Mouse (Mus musculus) ES-CJ7 (cell line): Measurements from ENCODE around the gene Larp1b.

ENCODE experiments used
- DNase-seq: peaks from one replicate; pipeline ENCODE4 v3.0.0; 2011; ENCODE audit warnings: low read depth, low spot score

The Larp1b gene

GRCm38 (mm10) chr3:41020687-41021086 lies 71.1 kb downstream of the Larp1b start:
- no peak for DNase-seq

- no peak for DNase-seq
These were observed 72.4 kb downstream of the Larp1b start for GRCm38 (mm10) chr3:41021980-41022379.

- DNase-seq, result no peak
These were observed 81.1 kb downstream of the Larp1b start for GRCm38 (mm10) chr3:41030705-41031104.

GRCm38 (mm10) chr3:41031286-41032210 lies 81.9 kb downstream of the Larp1b start:
- DNase-seq, result no peak

DNA sequence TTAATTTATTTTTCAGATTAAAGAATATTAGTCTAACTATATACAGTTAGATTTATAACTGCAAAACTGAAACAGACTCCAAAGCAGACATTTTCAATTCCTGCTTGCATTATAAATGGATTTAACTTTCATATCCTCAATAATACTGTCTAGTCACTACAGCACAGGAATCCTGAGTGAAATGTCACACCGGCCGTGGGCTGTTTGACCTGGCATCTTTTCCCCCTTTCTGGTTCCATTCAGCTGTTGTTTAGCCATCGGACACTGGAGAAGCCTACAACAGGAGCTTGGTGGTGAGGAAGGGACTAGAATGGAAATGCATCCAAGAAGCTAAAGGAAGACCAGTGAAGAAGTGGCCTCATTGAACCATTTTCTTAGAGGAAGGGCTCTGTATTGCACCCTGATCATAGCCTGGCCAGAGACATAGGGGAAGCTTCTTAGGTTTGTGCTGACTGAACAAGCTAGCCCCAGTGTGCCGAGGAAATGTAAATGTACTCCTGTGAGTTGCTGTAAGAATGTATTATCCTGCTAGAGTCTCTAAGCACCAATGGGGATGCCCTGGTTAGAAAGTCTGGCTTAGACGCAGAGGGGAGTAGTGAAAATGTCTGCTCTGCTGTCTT lies 88.8 kb downstream of the Larp1b start:
- DNase-seq, result peak; percentile 48

GRCm38 (mm10) chr3:41041241-41041640 lies 91.6 kb downstream of the Larp1b start:
- no peak for DNase-seq

DNA sequence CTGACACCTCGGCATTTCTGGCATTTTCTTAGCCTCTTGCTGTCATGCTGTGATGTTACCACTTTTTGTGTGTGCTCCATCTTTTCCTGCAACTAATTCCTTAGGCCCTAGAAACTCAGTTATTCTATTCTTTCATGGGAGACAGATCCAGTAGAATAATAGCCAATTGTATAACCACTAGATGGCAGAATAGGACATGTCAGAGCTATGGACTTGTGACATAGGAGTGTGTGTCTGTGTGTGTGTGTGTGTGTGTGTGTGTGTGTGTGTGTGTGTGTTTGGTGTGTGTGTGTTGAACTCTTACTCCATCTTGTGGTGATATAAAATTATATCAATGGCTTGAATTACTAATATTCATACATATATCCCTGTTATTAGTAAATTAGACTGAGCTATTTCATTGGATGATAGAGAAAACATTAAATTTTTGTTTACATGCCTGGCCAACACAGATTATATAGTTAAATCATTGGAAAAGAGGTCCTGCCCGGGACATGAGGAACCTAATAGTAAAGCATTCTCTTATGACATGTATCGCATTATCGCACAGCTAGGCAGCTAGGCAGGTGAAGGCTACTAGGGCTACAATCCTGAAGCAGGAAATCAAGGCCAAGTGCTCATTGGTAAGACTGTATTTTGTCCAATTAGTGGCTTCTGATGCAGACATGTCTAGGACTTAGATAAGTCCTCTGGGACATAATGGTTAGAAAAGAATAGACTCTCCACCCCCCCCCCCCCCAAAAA lies 92.7 kb downstream of the Larp1b start:
- DNase-seq, result peak; percentile 48

DNA sequence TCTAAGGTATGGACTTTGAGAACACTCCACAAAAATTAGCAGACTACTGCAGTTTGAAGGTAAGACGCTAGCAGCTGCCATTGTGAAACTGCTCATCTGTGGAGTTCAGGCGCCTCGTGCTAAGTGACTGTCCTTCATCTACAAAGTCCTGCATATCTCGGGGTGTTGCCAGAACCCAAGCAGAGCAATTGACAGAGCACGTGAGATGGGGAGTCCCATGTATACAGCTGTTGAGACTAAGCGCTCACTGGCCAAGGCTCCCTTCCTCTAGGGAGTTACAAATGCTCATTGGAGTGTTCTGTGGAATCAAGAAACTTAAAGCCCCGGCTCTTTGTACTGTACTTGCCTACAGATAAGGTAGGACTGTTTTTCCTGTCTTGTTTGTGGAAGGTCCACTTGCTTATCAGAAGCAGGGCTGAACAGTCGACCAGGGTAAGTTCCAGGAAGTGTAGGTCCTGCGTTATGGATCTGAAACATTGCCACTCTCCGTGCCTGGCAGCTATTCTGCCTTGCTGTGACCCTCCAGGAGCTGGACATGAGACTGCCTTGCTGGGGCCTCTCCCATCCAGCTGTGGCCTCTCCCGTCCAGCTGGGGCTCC lies 94.2 kb downstream of the Larp1b start:
- DNase-seq, result no peak

DNA sequence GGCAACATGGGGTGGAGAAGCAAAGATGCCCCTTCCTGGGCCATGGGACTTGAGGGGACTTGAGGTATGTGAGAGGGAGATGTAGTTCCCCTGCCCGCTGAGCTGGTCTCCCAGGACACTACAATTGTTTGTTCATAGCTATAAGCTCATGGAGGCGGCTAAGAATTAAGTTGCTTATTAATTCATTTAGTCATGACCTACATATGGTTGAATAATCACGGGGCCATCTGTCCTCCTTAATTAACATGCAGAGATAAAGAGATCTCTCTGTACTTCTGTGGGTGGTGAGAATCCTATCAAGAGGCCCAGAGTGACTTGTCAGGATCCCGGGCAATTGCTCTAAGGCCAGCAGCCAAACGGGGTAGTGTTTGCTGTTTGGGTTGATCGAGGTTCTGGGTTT lies 98.2 kb downstream of the Larp1b start:
- DNase-seq, result no peak

DNA sequence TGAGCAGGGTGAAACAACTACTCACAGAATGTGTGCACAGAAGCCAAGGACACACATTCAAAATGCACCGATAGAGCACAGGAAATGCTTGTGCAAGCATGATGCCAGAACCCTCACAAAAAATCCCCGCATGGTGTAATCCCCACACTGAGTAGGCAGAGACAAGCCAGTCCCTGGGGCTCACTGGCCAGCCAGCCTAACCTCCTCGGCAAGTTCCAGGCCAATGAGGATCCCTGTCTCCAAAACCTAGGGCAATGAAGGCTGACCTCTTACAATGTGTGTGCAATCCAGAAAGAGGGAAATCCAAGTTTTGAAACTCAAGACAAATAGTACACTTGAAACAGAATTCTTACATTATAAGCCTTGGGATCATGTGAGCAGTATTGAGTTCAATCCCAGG lies 103.7 kb downstream of the Larp1b start:
- DNase-seq, result no peak

GRCm38 (mm10) chr3:41058395-41058794 lies 108.8 kb downstream of the Larp1b start:
- no peak for DNase-seq

- DNase-seq, result no peak
These were observed 109.6 kb downstream of the Larp1b start for GRCm38 (mm10) chr3:41059249-41059648.

DNA sequence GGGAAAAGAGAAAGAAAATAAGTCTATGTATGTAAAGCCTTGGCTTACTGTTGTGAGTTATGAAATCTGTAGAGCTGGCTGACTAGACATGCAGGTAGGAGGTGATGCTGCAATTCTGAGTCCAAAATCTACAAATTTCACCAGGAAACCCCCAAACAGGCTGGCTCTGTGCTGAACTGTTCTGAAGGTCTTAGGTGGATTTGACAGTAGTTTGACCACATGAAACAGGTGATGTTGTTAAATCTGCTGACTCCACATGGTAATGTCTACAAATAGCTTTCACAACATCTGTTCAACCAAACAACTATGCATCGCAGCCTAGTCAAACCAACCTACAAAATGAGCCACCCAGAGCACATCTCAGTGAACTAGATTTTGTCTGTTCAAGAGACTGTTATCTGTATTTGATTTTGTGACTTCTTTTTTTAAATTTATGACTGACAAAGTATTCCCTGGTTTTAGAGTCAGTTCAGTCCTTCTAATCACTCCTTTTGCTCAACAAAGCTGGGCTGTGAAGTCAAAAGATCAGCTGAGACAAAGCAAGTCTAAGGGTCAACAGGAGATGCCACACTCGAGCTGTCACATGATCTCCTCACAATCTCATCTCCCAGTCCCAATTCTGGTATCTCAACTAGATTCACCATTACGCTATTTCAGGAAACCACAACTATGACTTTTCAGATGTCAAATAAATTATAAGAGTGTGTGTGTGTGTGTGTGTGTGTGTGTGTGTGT lies 112.4 kb downstream of the Larp1b start:
- no peak for DNase-seq

- no peak for DNase-seq
These were observed 113.1 kb downstream of the Larp1b start for GRCm38 (mm10) chr3:41062758-41063157.

DNA sequence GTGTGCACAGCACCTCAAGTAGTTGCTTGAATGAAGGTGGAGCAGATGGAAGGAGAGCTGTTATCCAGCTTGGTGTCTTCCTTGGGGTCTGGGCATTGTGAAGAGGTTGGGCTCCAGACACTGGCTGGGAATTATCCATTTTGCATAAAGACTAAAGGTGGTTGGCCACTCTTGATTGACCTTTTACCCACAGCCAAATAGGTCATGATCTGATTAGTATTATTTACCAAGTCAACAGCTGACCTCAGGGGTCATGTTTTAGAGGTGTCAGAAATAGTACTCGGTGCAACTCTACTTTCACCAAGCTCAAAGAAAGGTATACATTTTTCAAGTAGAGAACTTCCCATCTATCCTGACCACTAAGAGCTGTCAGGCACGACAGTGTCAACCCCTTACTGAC lies 115.7 kb downstream of the Larp1b start:
- DNase-seq, result no peak

GRCm38 (mm10) chr3:41070519-41070918 lies 120.9 kb downstream of the Larp1b start:
- no peak for DNase-seq

DNA sequence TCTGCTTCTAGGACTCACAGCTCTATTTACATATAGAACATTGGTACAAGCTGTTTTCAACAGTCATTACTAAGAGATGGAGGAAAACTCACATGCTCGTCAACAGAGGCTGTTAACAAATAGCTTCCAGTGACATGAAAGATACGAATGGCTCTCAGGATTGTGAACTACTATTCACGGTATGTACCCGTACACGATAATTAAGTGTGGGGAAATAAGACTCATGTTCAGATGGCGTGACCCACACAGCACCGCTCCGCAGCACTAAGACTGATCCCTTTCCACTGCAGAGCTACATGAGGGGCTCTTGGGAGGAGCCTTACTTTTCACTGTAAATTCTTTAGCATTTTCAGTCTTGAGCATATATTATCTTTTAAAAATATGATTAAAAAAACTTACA lies 125.7 kb downstream of the Larp1b start:
- no peak for DNase-seq

GRCm38 (mm10) chr3:41078673-41079072 lies 129.0 kb downstream of the Larp1b start:
- DNase-seq, result no peak

DNA sequence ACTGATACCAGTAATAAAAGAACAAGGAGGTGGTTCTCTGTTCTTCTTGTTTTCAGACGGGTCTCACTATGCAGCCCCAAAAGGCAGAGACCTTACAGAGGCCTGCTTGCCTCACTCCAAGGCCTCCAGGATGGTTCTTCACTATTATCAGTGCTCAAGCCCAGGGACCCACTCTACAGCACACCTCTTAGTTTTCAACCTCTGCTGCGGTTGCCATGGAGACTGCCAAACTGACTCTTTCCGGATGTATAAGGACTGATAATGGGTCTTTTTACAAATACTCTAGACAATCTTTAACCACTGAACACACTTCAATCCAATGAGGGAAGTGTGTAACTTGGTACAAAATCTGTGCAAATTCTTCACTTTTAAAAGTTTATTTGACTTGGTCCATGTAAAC lies 131.1 kb downstream of the Larp1b start:
- no peak for DNase-seq

GRCm38 (mm10) chr3:41081474-41082301 lies 132.1 kb downstream of the Larp1b start:
- peak; percentile 12 for DNase-seq
